Mouse (Mus musculus) lung, adult 18-20 months (tissue): ENCODE measurements around the gene Brd4.
A peak's percentile ranks its signal among the peaks of the same experiment; 100 is the strongest.

ENCODE experiments used
- DNase-seq, 2 experiments: peaks; one replicate each; pipeline ENCODE4 v3.0.0; 2022; ENCODE audit warnings: mixed read lengths in 2 of 2

The Brd4 gene

GRCm38 (mm10) chr17:32284262-32285137, at the start of gene Brd4:
Gene Brd4, minus strand, starts transcription at chr17:32284722.
- DNase-seq, result peak; percentile 89 to 91

- no peak for DNase-seq
Measured at GRCm38 (mm10) chr17:32333675-32334303, 49.3 kb upstream of the Brd4 start.

GRCm38 (mm10) chr17:32327501-32327900, 43.0 kb upstream of the Brd4 start:
- DNase-seq, result no peak

GRCm38 (mm10) chr17:32322809-32323208, 38.3 kb upstream of the Brd4 start:
- no peak for DNase-seq

GRCm38 (mm10) chr17:32321836-32322235, 37.3 kb upstream of the Brd4 start:
- no peak for DNase-seq

- DNase-seq, result no peak
Measured at GRCm38 (mm10) chr17:32321390-32321734, 36.8 kb upstream of the Brd4 start.

- DNase-seq, result peak; percentile 99
Measured at GRCm38 (mm10) chr17:32320597-32321389, 36.3 kb upstream of the Brd4 start, which contains the start of gene Akap8. Gene Akap8, minus strand, starts transcription at chr17:32321238.

- DNase-seq, result no peak
Measured at GRCm38 (mm10) chr17:32319950-32320349, 35.4 kb upstream of the Brd4 start.

GRCm38 (mm10) chr17:32317708-32318107, 33.2 kb upstream of the Brd4 start:
- DNase-seq, result no peak

GRCm38 (mm10) chr17:32317032-32317431, 32.5 kb upstream of the Brd4 start:
- DNase-seq, result no peak

- no peak for DNase-seq
Measured at GRCm38 (mm10) chr17:32315560-32315959, 31.0 kb upstream of the Brd4 start.

GRCm38 (mm10) chr17:32313892-32314291, 29.4 kb upstream of the Brd4 start:
- no peak for DNase-seq

GRCm38 (mm10) chr17:32312801-32313200, 28.3 kb upstream of the Brd4 start:
- DNase-seq, result no peak

GRCm38 (mm10) chr17:32307963-32308362, 23.4 kb upstream of the Brd4 start:
- no peak for DNase-seq

GRCm38 (mm10) chr17:32298125-32298524, 13.6 kb upstream of the Brd4 start:
- DNase-seq, result no peak

- DNase-seq, result no peak
Measured at GRCm38 (mm10) chr17:32295901-32296300, 11.4 kb upstream of the Brd4 start.

- no peak for DNase-seq
Measured at GRCm38 (mm10) chr17:32295160-32295559, 10.6 kb upstream of the Brd4 start.

- DNase-seq, result no peak
Measured at GRCm38 (mm10) chr17:32285138-32285670, 682 bp upstream of the Brd4 start.

- peak; percentile 66 for DNase-seq
Measured at GRCm38 (mm10) chr17:32283771-32284221, 726 bp downstream of the Brd4 start.

- DNase-seq, result peak; percentile 21 to 24
Measured at GRCm38 (mm10) chr17:32283341-32283740, 1.2 kb downstream of the Brd4 start.

- DNase-seq, result no peak
Measured at GRCm38 (mm10) chr17:32281611-32282310, 2.8 kb downstream of the Brd4 start.

- no peak for DNase-seq
Measured at GRCm38 (mm10) chr17:32281126-32281525, 3.4 kb downstream of the Brd4 start.
